Mouse (Mus musculus) bone marrow macrophage, adult 2 months (primary cell): ENCODE measurements around the gene Adarb2.

Experiments used
- CTCF ChIP-seq: IDR thresholded peaks from 2 replicates; pipeline ENCODE4 v1.5.1; 2012; ENCODE audit warnings: low read depth, mild to moderate bottlenecking, low read length, moderate library complexity
- POLR2A ChIP-seq: IDR thresholded peaks from 2 replicates; pipeline ENCODE4 v1.6.1; 2012; ENCODE audit warnings: mild to moderate bottlenecking, low read depth, low read length, borderline replicate concordance

GRCm38 (mm10) chr13:8590460-8590859, 387.8 kb downstream of the Adarb2 start:
- no peak for TF ChIP-seq CTCF
- TF ChIP-seq POLR2A, result no peak
